Mouse (Mus musculus): ENCODE data around the gene Kif6.

GRCm38 (mm10) chr17:49710101-49710630 lies 95.2 kb downstream of the Kif6 start:
- TF ChIP-seq EP300 (IDR thresholded peaks at IDR 0.05; ENCODE audit: low read depth) (no peak), CTCF (IDR thresholded peaks at IDR 0.05; ENCODE audit: low read depth) (no peak)
